Mouse (Mus musculus): Measurements from ENCODE around the gene Gm3591.
"Not testable (repeated sequence)": the region's sequence is repeated elsewhere in the genome, so short reads cannot be mapped to it uniquely, and the experiment has no call there.

Gm3591 gene

GRCm38 (mm10) chr14:6412382-6412781 is at the start of gene Gm3591:
TSS of gene Gm3591 (minus strand) at chr14:6412482.
- not testable (repeated sequence) for DNase-seq (ENCODE audit: low spot score in 2 of 2)

DNA sequence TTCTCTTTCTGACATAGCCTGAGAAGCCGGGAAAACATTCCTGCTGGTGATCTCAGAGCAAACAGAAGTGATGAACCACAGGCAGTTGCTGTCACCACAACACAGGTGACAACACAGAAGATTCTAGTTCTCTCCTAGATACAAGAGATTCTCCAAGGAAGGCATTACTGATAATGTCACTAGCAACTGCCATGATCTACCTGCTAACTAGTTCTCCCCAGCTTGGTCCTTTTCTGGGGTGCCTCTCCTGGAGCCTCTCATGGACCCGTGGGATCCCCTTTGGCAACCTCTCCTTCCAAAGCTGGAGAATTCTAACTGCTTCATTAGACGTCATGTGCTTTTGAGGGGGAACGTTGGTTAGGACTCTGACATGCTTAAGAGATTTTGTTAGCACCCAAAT is 32.2 kb upstream of the Gm3591 start, which contains the start of gene Gm3594:
Gene Gm3594 (minus strand): TSS at position 101 of the 400 bp plus-strand sequence.
- not testable (repeated sequence) for DNase-seq (ENCODE audit: low spot score in 2 of 2)

- DNase-seq (ENCODE audit: low spot score in 2 of 2) = peak in 1 of 2 experiments; percentile 5
Observed at GRCm38 (mm10) chr14:6440774-6441173, 28.5 kb upstream of the Gm3591 start.

DNA sequence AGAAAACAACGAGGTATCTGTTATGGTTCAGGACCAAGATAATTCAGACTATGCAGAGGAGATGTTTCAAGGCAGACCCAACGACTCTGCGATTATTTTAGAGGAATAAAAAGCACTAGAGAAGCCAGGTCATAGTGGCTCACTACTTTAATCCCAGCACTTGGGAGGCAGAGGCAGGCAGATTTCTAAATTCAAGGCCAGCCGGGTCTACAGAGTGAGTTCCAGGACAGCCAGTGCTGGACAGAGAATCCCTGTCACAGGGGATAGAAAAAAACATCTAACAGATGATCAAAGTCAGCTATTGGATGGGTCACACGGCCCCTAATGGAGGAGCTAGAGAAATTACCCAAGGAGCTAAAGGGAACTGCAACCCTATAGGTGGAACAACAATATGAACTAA is 27.9 kb upstream of the Gm3591 start:
- DNase-seq (ENCODE audit: low spot score in 2 of 2) = not testable (repeated sequence)

DNA sequence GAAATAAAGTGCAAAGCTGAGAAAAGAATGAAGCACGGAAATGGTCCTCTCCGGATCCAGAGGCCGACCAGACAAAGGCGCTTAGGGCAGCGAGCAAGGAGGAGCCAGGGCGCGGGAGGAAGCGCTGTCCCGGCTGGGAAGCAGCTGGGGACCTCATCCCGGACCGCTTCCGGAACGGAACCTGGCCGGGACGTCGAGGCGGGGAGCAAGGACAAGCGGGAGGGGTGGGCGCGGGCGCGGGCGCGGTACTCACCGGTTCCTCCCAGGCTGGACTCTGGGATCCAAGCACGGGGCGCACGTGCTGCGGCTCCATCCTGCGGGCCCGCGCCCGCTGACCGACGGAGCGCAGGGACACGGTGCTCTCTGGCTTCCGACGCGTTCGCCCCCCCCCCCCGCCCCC is 14.5 kb upstream of the Gm3591 start:
- peak in 1 of 2 experiments; percentile 10 for DNase-seq (ENCODE audit: low spot score in 2 of 2)

DNA sequence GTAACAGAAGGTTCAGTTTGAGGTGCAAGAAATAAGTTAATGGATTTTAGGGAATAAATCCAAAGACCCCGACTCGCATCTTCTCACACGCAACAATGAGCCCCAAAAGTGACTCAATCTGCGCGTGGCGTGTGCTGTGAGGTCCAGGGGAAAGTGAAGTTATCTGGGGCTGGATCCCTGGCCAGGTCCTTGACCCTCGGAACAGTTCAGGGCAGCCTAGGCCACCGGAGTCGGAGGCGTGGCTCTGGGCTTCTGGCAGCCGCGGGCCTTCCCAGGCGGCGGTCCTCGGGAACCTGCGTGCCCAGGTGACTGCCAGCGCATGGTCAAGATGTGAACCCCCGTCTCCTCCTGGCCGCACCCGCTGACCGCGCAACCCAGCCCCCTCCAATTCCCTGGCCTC is 14.1 kb upstream of the Gm3591 start:
- peak in 1 of 2 experiments; percentile 3 for DNase-seq (ENCODE audit: low spot score in 2 of 2)

GRCm38 (mm10) chr14:6390219-6390618 is 22.1 kb downstream of the Gm3591 start, which contains the start of gene Gm16440:
TSS of gene Gm16440 (minus strand) at chr14:6390319.
- not testable (repeated sequence) for DNase-seq (ENCODE audit: low spot score in 2 of 2)
